Mouse (Mus musculus): Measurements from ENCODE around the gene Hist2h2aa1.

GRCm38 (mm10) chr3:96237335-96237903 lies 7.9 kb upstream of the Hist2h2aa1 start:
- no peak for TF ChIP-seq TAL1 (IDR thresholded peaks at IDR 0.05; ENCODE audit: low read length)
- TF ChIP-seq GATA1 (IDR thresholded peaks at IDR 0.05; ENCODE audit: low read length): no peak
